Mouse (Mus musculus): ENCODE measurements around the gene Scyl2.

DNA sequence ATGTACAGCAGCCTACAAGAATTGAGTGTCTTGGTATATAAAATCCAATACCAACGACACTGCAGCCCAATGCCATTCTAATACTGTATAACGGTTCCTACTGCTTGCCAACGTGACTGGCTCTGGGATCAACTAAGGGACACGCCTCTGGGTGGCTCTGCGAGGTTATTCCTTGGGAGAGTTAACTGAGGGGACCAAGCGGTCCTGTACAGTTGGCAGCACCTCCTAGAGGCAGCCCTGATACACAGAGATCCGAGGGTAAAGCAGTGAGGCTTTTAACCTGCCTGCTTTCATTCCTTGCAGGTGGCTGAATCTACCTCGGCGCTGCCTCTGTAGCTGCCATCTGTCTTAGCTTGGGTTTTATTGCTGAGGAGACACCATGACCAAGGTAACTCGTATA lies 3.1 kb downstream of the Scyl2 start:
- no peak for TF ChIP-seq CTCF (IDR thresholded peaks at IDR 0.05; ENCODE audit: low read depth, low read length)
- no peak for TF ChIP-seq POLR2A (IDR thresholded peaks at IDR 0.05; ENCODE audit: insufficient read depth, low read length)

All from ES-Bruce4 (cell line).